8 mouse cellular contexts compared by ENCODE assay signal in the genomic region with DNA sequence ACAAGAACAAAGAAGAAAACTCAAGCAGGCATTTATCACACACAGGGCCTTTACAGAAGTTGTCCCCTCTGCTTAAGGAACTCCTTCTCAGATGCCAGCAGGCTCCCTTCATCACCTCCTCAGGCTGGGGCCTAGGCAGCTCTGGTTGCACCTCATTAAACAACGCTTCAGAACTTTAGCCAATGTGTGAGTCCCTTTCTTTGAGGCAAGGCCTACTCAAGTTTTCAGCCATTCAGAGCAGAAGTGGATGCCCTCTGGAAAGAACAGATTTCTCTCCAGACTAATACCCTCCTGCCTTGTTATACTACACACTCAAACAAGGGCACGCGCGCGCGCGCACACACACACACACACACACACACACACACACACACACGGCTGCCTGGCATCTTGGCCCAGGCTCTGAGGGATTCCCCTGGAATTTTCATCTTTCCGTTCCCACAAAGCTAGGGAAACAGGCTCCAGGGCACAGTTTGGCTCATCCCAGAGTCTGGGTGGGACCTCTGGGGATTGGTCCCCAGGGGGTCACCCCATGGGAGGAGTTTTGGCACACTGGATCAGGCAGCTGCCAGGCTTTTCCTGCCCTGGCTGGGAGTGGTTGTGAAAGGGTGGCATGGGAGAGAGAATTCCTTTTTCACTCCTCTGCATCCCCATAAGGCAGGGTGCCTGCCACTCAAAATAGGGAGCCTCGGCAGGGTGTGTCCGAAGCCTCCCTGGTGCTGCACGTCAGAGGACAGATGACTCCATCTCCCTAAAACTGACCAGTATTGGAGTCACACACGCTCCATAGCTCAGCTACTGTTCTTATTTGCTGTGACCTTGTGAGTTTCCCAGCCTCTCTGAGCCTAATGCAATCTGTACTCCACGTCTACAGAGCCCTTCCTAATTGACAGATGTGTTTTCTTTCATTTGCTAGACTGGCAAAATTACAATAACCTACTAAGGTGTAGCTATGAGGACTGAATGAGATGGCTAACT. TPM values are rescaled to one million over a fixed set of nuclear protein-coding genes. Genes with fewer than 3 reads are reported as not detected.
DNase-seq lines count a peak whose midpoint lies in the region; ATAC-seq lines count a peak whose summit lies in the region.

No protein-coding gene starts in this region.

- no peaks in the 10 kb centered on the region for H3K9me3 ChIP-seq in forebrain, embryonic 11.5 days (ENCODE audit: control insufficient read depth, low read length)
- no peaks in the 10 kb centered on the region for H3K9me3 ChIP-seq in midbrain, embryonic 16.5 days (replicated peaks; ENCODE audit: control insufficient read depth, low read length, poor library complexity, severe bottlenecking)

- no peaks in the 10 kb centered on the region for H3K36me3 ChIP-seq in forebrain, embryonic 11.5 days (ENCODE audit: control insufficient read depth, insufficient read depth, low read length)
- no peaks in the 10 kb centered on the region for H3K36me3 ChIP-seq in midbrain, embryonic 16.5 days (ENCODE audit: control insufficient read depth, insufficient read depth, low read length)

- H3K27me3 ChIP-seq in forebrain, embryonic 11.5 days (ENCODE audit: control insufficient read depth, insufficient read depth, low read length), result no peaks in the 10 kb centered on the region
- H3K27me3 ChIP-seq in midbrain, embryonic 16.5 days (ENCODE audit: control insufficient read depth, insufficient read depth, low read depth, low read length), result no peaks in the 10 kb centered on the region

- WGBS in forebrain, embryonic 11.5 days, result 79% methylated on average over 14 of the region's 14 CpGs
- WGBS in midbrain, embryonic 16.5 days, result 73% methylated on average over 14 of the region's 14 CpGs

- H3K27ac ChIP-seq in forebrain, embryonic 11.5 days (ENCODE audit: low read depth, low read length), result no peak overlapping the region
- 0 out of 2 replicates have a peak overlapping the region, but pooled peaks have one; percentile 8 for H3K27ac ChIP-seq in midbrain, embryonic 16.5 days (ENCODE audit: low read length)

- no peak overlapping the region for H3K9ac ChIP-seq in forebrain, embryonic 11.5 days (ENCODE audit: low read length)
- no peak overlapping the region for H3K9ac ChIP-seq in midbrain, embryonic 16.5 days (ENCODE audit: low read depth, low read length)

- H3K4me1 ChIP-seq in forebrain, embryonic 11.5 days (replicated peaks; ENCODE audit: control insufficient read depth, insufficient read depth, low read length), result no peaks in the 10 kb centered on the region
- no peaks in the 10 kb centered on the region for H3K4me1 ChIP-seq in midbrain, embryonic 16.5 days (ENCODE audit: control insufficient read depth, insufficient read depth, low read length)

- H3K4me3 ChIP-seq in forebrain, embryonic 11.5 days (ENCODE audit: low read depth, low read length), result no peak overlapping the region
- no peak overlapping the region for H3K4me3 ChIP-seq in midbrain, embryonic 16.5 days (ENCODE audit: low read depth, low read length)

- ATAC-seq in forebrain, embryonic 11.5 days (replicated peaks; ENCODE audit: low FRiP score), result 0 out of 2 replicates have a peak, but pooled peaks have one; percentile 12
- peak; percentile 67 for ATAC-seq in midbrain, embryonic 16.5 days

- no peak overlapping the region for H3K4me2 ChIP-seq in forebrain, embryonic 11.5 days (ENCODE audit: low read depth, low read length, severe bottlenecking)
- no peak overlapping the region for H3K4me2 ChIP-seq in midbrain, embryonic 16.5 days (ENCODE audit: low read length)

- DNase-seq in kidney, postnatal 10 days, result peak; percentile 50
- DNase-seq in kidney, adult 8-10 months, result no peak
- DNase-seq in adrenal gland, adult 8-10 months, result peak; percentile 6
- no peak for DNase-seq in forebrain, embryonic 11.5 days (ENCODE audit: low spot score)
- peak; percentile 31 for DNase-seq in layer of hippocampus, adult 9-11 months
- no peak for DNase-seq in spleen, postnatal 10 days (ENCODE audit: low spot score in 2 of 2)
- DNase-seq in urinary bladder, postnatal 14 days (ENCODE audit: low spot score), result no peak

RNA-seq across cellular contexts. Expression of gene Tekt5, which starts 28.8 kb away (rescaled TPM):
- not detected for total RNA-seq in adrenal gland, adult 8-10 months (2022)
- polyA plus RNA-seq in forebrain, embryonic 11.5 days (2014; fragmentation: Nextera tagmentation; extraction: Ambion mirVana), result 0.15 TPM in 1 of 2 replicates, not detected in the other
- polyA plus RNA-seq in midbrain, embryonic 16.5 days (2015; fragmentation: Nextera tagmentation; extraction: Ambion mirVana), result 12.9 and 18.3 TPM in 2 replicates

RNA-seq across cellular contexts. Expression of gene Nubp1, which starts 45.2 kb away (rescaled TPM):
- 10 to 100 TPM; 25.7 to 32.1 (median 28.4) TPM for total RNA-seq in adrenal gland, adult 8-10 months (2022)
- polyA plus RNA-seq in forebrain, embryonic 11.5 days (2014; fragmentation: Nextera tagmentation; extraction: Ambion mirVana), result 69.1 and 71.3 TPM in 2 replicates
- 43.6 and 45.3 TPM in 2 replicates for polyA plus RNA-seq in midbrain, embryonic 16.5 days (2015; fragmentation: Nextera tagmentation; extraction: Ambion mirVana)

RNA-seq across cellular contexts. Expression of gene Emp2, which starts 52.8 kb away (rescaled TPM):
- 1 to 10 TPM; 4.9 to 7.5 (median 6.0) TPM for total RNA-seq in adrenal gland, adult 8-10 months (2022)
- 3.1 and 3.3 TPM in 2 replicates for polyA plus RNA-seq in forebrain, embryonic 11.5 days (2014; fragmentation: Nextera tagmentation; extraction: Ambion mirVana)
- polyA plus RNA-seq in midbrain, embryonic 16.5 days (2015; fragmentation: Nextera tagmentation; extraction: Ambion mirVana), result 10.8 and 18.8 TPM in 2 replicates

Comparison
In these comparisons a context has a peak if more than half of its experiments do, and no peak if none do; other contexts are left out.
1. DNase-seq: peak in kidney, postnatal 10 days (single experiment), adrenal gland, adult 8-10 months (single experiment) and layer of hippocampus, adult 9-11 months (single experiment); none in kidney, adult 8-10 months (0 of 2), forebrain, embryonic 11.5 days (single experiment), spleen, postnatal 10 days (0 of 2) and urinary bladder, postnatal 14 days (single experiment).
2. RNA of gene Tekt5, which starts 28.8 kb away (polyA plus RNA-seq): 12.9 to 18.3 TPM in midbrain, embryonic 16.5 days; 0.15 TPM in forebrain, embryonic 11.5 days; every median in the first group is over 10 times any median in the second.